Mouse (Mus musculus) limb, embryonic 10.5 days (tissue): ENCODE data around the gene Trim28. TPM values are rescaled to one million over a fixed set of nuclear protein-coding genes. Genes with fewer than 3 reads are reported as not detected.
A peak's percentile ranks its signal among the peaks of the same experiment; 100 is the strongest.
"Not testable (repeated sequence)": the region's sequence is repeated elsewhere in the genome, so short reads cannot be mapped to it uniquely, and the experiment has no call there.

Source experiments
- DNase-seq: peaks from one replicate; pipeline ENCODE4 v3.0.0-alpha.2; 2017; ENCODE audit warnings: low spot score
- H3K27ac ChIP-seq: fragments of 300-500 bp; sonication (generic); 2 replicates; pipeline ENCODE4 v1.5.1; 2016; ENCODE audit warnings: mild to moderate bottlenecking
- H3K27me3 ChIP-seq: fragments of 300-500 bp; sonication (generic); 2 replicates; pipeline ENCODE4 v1.6.1; 2016; ENCODE audit warnings: low read depth, mild to moderate bottlenecking; ENCODE audit not compliant: poor library complexity, severe bottlenecking
- H3K36me3 ChIP-seq: fragments of 300-500 bp; sonication (generic); 2 replicates; pipeline ENCODE4 v1.6.1; 2016; ENCODE audit warnings: mild to moderate bottlenecking, moderate library complexity
- H3K4me1 ChIP-seq: fragments of 300-500 bp; sonication (generic); 2 replicates; pipeline ENCODE4 v1.6.1; 2016
- H3K4me3 ChIP-seq: fragments of 300-500 bp; sonication (generic); 2 replicates; pipeline ENCODE4 v1.5.1; 2016; ENCODE audit warnings: mild to moderate bottlenecking, moderate library complexity
- H3K9me3 ChIP-seq: fragments of 300-500 bp; sonication (generic); replicated peaks from 2 replicates; pipeline ENCODE4 v1.6.1; 2016; ENCODE audit warnings: mild to moderate bottlenecking
- WGBS: fragments of 180-500 bp; shearing (Covaris S2); methylation state at CpG from one replicate; pipeline ENCODE4 v1.1.7; 2016; 5-methylcytosine and 5-hydroxymethylcytosine counted together
- polyA plus RNA-seq: library from polyadenylated mRNA; unstranded; fragments of >200 nt; fragmentation: Nextera tagmentation; extraction: Ambion mirVana; gene quantifications from 2 replicates; pipeline ENCODE4 v1.2.1, GENCODE M21; 2016

Trim28 gene
- polyA plus RNA-seq, 1 experiment from 2014 or later, result 561 TPM

- H3K27ac ChIP-seq, result no peak overlapping the region
- DNase-seq, result no peak
- no peak overlapping the region for H3K4me3 ChIP-seq
- no peaks in the 10 kb centered on the region for H3K27me3 ChIP-seq
- no peaks in the 10 kb centered on the region; the same call in 1 of the 2 replicates for H3K9me3 ChIP-seq
- no peaks in the 10 kb centered on the region for H3K36me3 ChIP-seq
- peaks cover 8% of the 10 kb centered on the region for H3K4me1 ChIP-seq
- 66% methylated on average over 8 of the region's 8 CpGs for WGBS
Measured at GRCm38 (mm10) chr7:13056913-13057700, 58.2 kb downstream of the Trim28 start.

- WGBS, result 90% methylated on average over 9 of the region's 9 CpGs
- Histone ChIP-seq H3K27me3 (no peaks in the 10 kb centered on the region), H3K36me3 (no peaks in the 10 kb centered on the region), H3K4me3 (no peak overlapping the region), H3K9me3 (no peaks in the 10 kb centered on the region), H3K27ac (no peak overlapping the region), H3K4me1 (peaks cover 3% of the 10 kb centered on the region; the same call in 1 of the 2 replicates)
- DNase-seq, result no peak
Measured at GRCm38 (mm10) chr7:13059536-13059935, 60.6 kb downstream of the Trim28 start.

- 49% methylated on average over 2 of the region's 2 CpGs for WGBS
- DNase-seq, result peak; percentile 20
- H3K27ac ChIP-seq, result not testable (repeated sequence)
Measured at GRCm38 (mm10) chr7:13063399-13063798, 64.5 kb downstream of the Trim28 start.

GRCm38 (mm10) chr7:13072293-13072692 lies 73.4 kb downstream of the Trim28 start:
- no peak for DNase-seq
- 63% methylated on average over 5 of the region's 5 CpGs for WGBS
- Histone ChIP-seq H3K27ac (no peak overlapping the region), H3K4me3 (no peak overlapping the region), H3K27me3 (no peaks in the 10 kb centered on the region), H3K4me1 (no peaks in the 10 kb centered on the region), H3K36me3 (no peaks in the 10 kb centered on the region), H3K9me3 (no peaks in the 10 kb centered on the region)

More at GRCm38 (mm10) chr7:13063399-13063798, 64.5 kb downstream of the Trim28 start:
- not testable (repeated sequence) for H3K27me3 ChIP-seq, H3K4me3 ChIP-seq, H3K9me3 ChIP-seq, H3K36me3 ChIP-seq, H3K4me1 ChIP-seq

Other genes with a start within 250 kb of the Trim28 start
- 13.8 and 15.7 TPM in 2 replicates for gene Zscan18, start 195.5 kb upstream of the Trim28 start, polyA plus RNA-seq
- gene Zfp329, start 180.3 kb upstream of the Trim28 start, polyA plus RNA-seq, result 14.8 and 16.8 TPM in 2 replicates
- gene Zfp110, start 164.4 kb upstream of the Trim28 start, polyA plus RNA-seq, result 30.4 and 32.6 TPM in 2 replicates
- gene Zfp128, start 117.9 kb upstream of the Trim28 start, polyA plus RNA-seq, result 5.0 and 7.4 TPM in 2 replicates
- 22.4 and 23.1 TPM in 2 replicates for gene Zscan22, start 101.3 kb upstream of the Trim28 start, polyA plus RNA-seq
- 1,082 and 1,228 TPM in 2 replicates for gene Rps5, start 76.8 kb upstream of the Trim28 start, polyA plus RNA-seq
- gene Rnf225, start 71.7 kb upstream of the Trim28 start, polyA plus RNA-seq, result 0.66 and 0.94 TPM in 2 replicates
- 8.4 and 12.0 TPM in 2 replicates for gene Zfp324, start 33.3 kb upstream of the Trim28 start, polyA plus RNA-seq
- 14.0 and 14.9 TPM in 2 replicates for gene Zfp446, start 21.3 kb upstream of the Trim28 start, polyA plus RNA-seq
- not detected in 2 replicates for gene Slc27a5, start 922 bp upstream of the Trim28 start, polyA plus RNA-seq
- 29.1 and 31.8 TPM in 2 replicates for gene Zbtb45, start 10.9 kb downstream of the Trim28 start, polyA plus RNA-seq
- 79.6 and 84.2 TPM in 2 replicates for gene Chmp2a, start 35.7 kb downstream of the Trim28 start, polyA plus RNA-seq
- gene Ube2m, start 39.2 kb downstream of the Trim28 start, polyA plus RNA-seq, result 182 and 208 TPM in 2 replicates
- 3.3 and 4.4 TPM in 2 replicates for gene Mzf1, start 55.6 kb downstream of the Trim28 start, polyA plus RNA-seq
- not detected in 2 replicates for gene Vmn1r85, start 96.1 kb downstream of the Trim28 start, polyA plus RNA-seq
- gene Vmn1r86, start 120.8 kb downstream of the Trim28 start, polyA plus RNA-seq, result not detected in 2 replicates
- not detected in 2 replicates for gene Vmn1r87, start 141.0 kb downstream of the Trim28 start, polyA plus RNA-seq
- not detected in 2 replicates for gene Vmn1r88, start 160.5 kb downstream of the Trim28 start, polyA plus RNA-seq
- gene Vmn1r89, start 213.9 kb downstream of the Trim28 start, polyA plus RNA-seq, result not detected in 2 replicates